Mouse (Mus musculus) liver, embryonic 14.5 days (tissue): ENCODE data around the gene Tapbp.

Experiments
- CTCF ChIP-seq: IDR thresholded peaks from 2 replicates; pipeline ENCODE4 v1.5.1; 2016; ENCODE audit warnings: antibody characterized with exemption, low read depth, control low read depth
- EP300 ChIP-seq: IDR thresholded peaks from 2 replicates; pipeline ENCODE4 v1.6.1; 2016; ENCODE audit warnings: antibody characterized with exemption, low read depth

- TF ChIP-seq CTCF = no peak
- TF ChIP-seq EP300 = no peak
These were observed 62.3 kb downstream of the Tapbp start for GRCm38 (mm10) chr17:33977861-33978557.
